Mouse (Mus musculus): Measurements from ENCODE around the gene Trpc4ap.
"Not testable (repeated sequence)": the region's sequence is repeated elsewhere in the genome, so short reads cannot be mapped to it uniquely, and the experiment has no call there.

DNA sequence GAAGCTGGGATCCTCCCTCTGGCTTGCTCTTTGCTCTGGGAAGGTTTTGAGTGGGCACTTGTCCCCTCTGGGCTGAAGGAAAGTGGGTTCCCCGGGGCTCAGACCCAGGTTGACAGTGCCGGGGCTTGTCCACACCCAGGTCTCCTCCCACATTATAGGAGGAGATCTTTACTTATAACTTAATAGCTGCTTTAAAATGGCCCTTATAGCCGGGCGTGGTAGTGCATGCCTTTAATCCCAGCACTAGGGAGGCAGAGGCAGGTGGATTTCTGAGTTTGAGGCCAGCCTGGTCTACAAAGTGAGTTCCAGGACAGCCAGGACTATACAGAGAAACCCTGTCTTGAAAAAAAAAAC is 87.0 kb downstream of the Trpc4ap start:
- not testable (repeated sequence) for TF ChIP-seq CTCF (IDR thresholded peaks at IDR 0.05; ENCODE audit: extremely low read depth, insufficient read length, insufficient replicate concordance, low read depth, low read length); POLR2A (IDR thresholded peaks at IDR 0.05; ENCODE audit: low read depth, low read length)
